Mouse (Mus musculus) E14TG2a.4 (cell line): ENCODE measurements around the gene St5.

Experiments
- H3K27me3 ChIP-seq: 2 replicates; pipeline ENCODE4 v1.6.1; 2014; ENCODE audit warnings: low read length, control low read depth; ENCODE audit not compliant: insufficient read depth
- H3K36me3 ChIP-seq: 2 replicates; pipeline ENCODE4 v1.6.1; 2014; ENCODE audit warnings: low read length, control low read depth; ENCODE audit not compliant: insufficient read depth
- H3K4me1 ChIP-seq: replicated peaks from 2 replicates; pipeline ENCODE4 v1.6.1; 2014; ENCODE audit warnings: low read depth, low read length, control low read depth
- H3K4me3 ChIP-seq: replicated peaks from 2 replicates; pipeline ENCODE4 v1.5.1; 2014; ENCODE audit warnings: mild to moderate bottlenecking, low read length
- H3K9me3 ChIP-seq: 2 replicates; pipeline ENCODE4 v1.6.1; 2014; ENCODE audit warnings: low read length, control low read depth
- CTCF ChIP-seq: conservative IDR thresholded peaks from 2 replicates; pipeline ENCODE4 v1.5.1; 2014; ENCODE audit warnings: low read length
- NANOG ChIP-seq: IDR thresholded peaks from 2 replicates; pipeline ENCODE4 v1.6.1; 2014; ENCODE audit warnings: borderline replicate concordance, low read length, mixed read lengths
- POU5F1 ChIP-seq: IDR thresholded peaks from 2 replicates; pipeline ENCODE4 v1.6.1; 2014; ENCODE audit warnings: low read length, borderline replicate concordance

The St5 gene

GRCm38 (mm10) chr7:109666664-109667063, 36.7 kb downstream of the St5 start:
- Histone ChIP-seq H3K36me3 (no peaks in the 10 kb centered on the region), H3K4me1 (peaks cover 26% of the 10 kb centered on the region), H3K9me3 (no peaks in the 10 kb centered on the region), H3K4me3 (no peak overlapping the region), H3K27me3 (0 out of 2 replicates have a peak, but pooled peaks cover 3% of the 10 kb centered on the region)
- no peak for TF ChIP-seq CTCF
- no peak for TF ChIP-seq POU5F1
- no peak for TF ChIP-seq NANOG

- Histone ChIP-seq H3K4me3 (no peak overlapping the region), H3K9me3 (no peaks in the 10 kb centered on the region), H3K27me3 (no peaks in the 10 kb centered on the region), H3K36me3 (no peaks in the 10 kb centered on the region), H3K4me1 (peaks cover 11% of the 10 kb centered on the region)
- TF ChIP-seq POU5F1: no peak
- TF ChIP-seq NANOG: no peak
- TF ChIP-seq CTCF: no peak
Observed at GRCm38 (mm10) chr7:109662626-109663025, 40.8 kb downstream of the St5 start.

GRCm38 (mm10) chr7:109659278-109659677, 44.1 kb downstream of the St5 start:
- Histone ChIP-seq H3K4me1 (peaks cover 13% of the 10 kb centered on the region), H3K4me3 (no peak overlapping the region), H3K9me3 (no peaks in the 10 kb centered on the region), H3K36me3 (0 out of 2 replicates have a peak, but pooled peaks cover 3% of the 10 kb centered on the region), H3K27me3 (no peaks in the 10 kb centered on the region)
- TF ChIP-seq NANOG: no peak
- TF ChIP-seq CTCF: no peak
- TF ChIP-seq POU5F1: no peak

- peaks cover 9% of the 10 kb centered on the region; the same call in 1 of the 2 replicates for H3K4me1 ChIP-seq
- 0 out of 2 replicates have a peak, but pooled peaks cover 3% of the 10 kb centered on the region for H3K36me3 ChIP-seq
- H3K4me3 ChIP-seq: no peak overlapping the region
- TF ChIP-seq NANOG (no peak), CTCF (no peak), POU5F1 (no peak)
- no peaks in the 10 kb centered on the region for H3K9me3 ChIP-seq
- no peaks in the 10 kb centered on the region for H3K27me3 ChIP-seq
Observed at GRCm38 (mm10) chr7:109657884-109658283, 45.5 kb downstream of the St5 start.

GRCm38 (mm10) chr7:109654871-109655270, 48.5 kb downstream of the St5 start:
- H3K4me1 ChIP-seq: peaks cover 10% of the 10 kb centered on the region; the same call in 1 of the 2 replicates
- no peaks in the 10 kb centered on the region for H3K27me3 ChIP-seq
- no peak overlapping the region for H3K4me3 ChIP-seq
- 0 out of 2 replicates have a peak, but pooled peaks cover 3% of the 10 kb centered on the region for H3K36me3 ChIP-seq
- H3K9me3 ChIP-seq: no peaks in the 10 kb centered on the region
- TF ChIP-seq POU5F1: no peak
- no peak for TF ChIP-seq NANOG

GRCm38 (mm10) chr7:109648812-109649594, 54.4 kb downstream of the St5 start:
- no peaks in the 10 kb centered on the region for H3K27me3 ChIP-seq
- H3K4me3 ChIP-seq: no peak overlapping the region
- TF ChIP-seq CTCF (no peak), POU5F1 (no peak), NANOG (no peak)
- no peaks in the 10 kb centered on the region; the same call in 1 of the 2 replicates for H3K36me3 ChIP-seq
- H3K4me1 ChIP-seq: peaks cover 20% of the 10 kb centered on the region
- H3K9me3 ChIP-seq: no peaks in the 10 kb centered on the region

- Histone ChIP-seq H3K27me3 (no peaks in the 10 kb centered on the region), H3K4me1 (peaks cover 29% of the 10 kb centered on the region), H3K4me3 (no peak overlapping the region), H3K9me3 (no peaks in the 10 kb centered on the region), H3K36me3 (no peaks in the 10 kb centered on the region; the same call in 1 of the 2 replicates)
- TF ChIP-seq NANOG: no peak
Observed at GRCm38 (mm10) chr7:109646574-109646973, 56.8 kb downstream of the St5 start.

- Histone ChIP-seq H3K36me3 (peaks cover 8% of the 10 kb centered on the region), H3K9me3 (no peaks in the 10 kb centered on the region), H3K4me1 (peaks cover 21% of the 10 kb centered on the region), H3K27me3 (no peaks in the 10 kb centered on the region), H3K4me3 (no peak overlapping the region)
- TF ChIP-seq CTCF: no peak
- TF ChIP-seq POU5F1: no peak
- no peak for TF ChIP-seq NANOG
Observed at GRCm38 (mm10) chr7:109643305-109643994, 60.0 kb downstream of the St5 start.
